Mouse (Mus musculus): Measurements from ENCODE around the gene Ptges2.
"Not testable (repeated sequence)": the region's sequence is repeated elsewhere in the genome, so short reads cannot be mapped to it uniquely, and the experiment has no call there.

The Ptges2 gene

GRCm38 (mm10) chr2:32353836-32354235 lies 41.9 kb upstream of the Ptges2 start:
- Histone ChIP-seq H3K36me3 (ENCODE audit: insufficient read depth, low read length) (no peaks in the 10 kb centered on the region), H3K9me3 (ENCODE audit: low read length) (no peaks in the 10 kb centered on the region), H3K27me3 (ENCODE audit: insufficient read depth, low read length) (peaks cover 49% of the 10 kb centered on the region), H3K4me1 (replicated peaks; ENCODE audit: low read depth, low read length) (peaks cover 58% of the 10 kb centered on the region), H3K4me3 (replicated peaks; ENCODE audit: low read length) (peak overlapping the region; percentile 88)
- TF ChIP-seq CTCF (conservative IDR thresholded peaks at IDR 0.05; ENCODE audit: low read length) (no peak), POU5F1 (IDR thresholded peaks at IDR 0.05; ENCODE audit: borderline replicate concordance, low read length) (no peak), NANOG (IDR thresholded peaks at IDR 0.05; ENCODE audit: borderline replicate concordance, low read length) (no peak)

DNA sequence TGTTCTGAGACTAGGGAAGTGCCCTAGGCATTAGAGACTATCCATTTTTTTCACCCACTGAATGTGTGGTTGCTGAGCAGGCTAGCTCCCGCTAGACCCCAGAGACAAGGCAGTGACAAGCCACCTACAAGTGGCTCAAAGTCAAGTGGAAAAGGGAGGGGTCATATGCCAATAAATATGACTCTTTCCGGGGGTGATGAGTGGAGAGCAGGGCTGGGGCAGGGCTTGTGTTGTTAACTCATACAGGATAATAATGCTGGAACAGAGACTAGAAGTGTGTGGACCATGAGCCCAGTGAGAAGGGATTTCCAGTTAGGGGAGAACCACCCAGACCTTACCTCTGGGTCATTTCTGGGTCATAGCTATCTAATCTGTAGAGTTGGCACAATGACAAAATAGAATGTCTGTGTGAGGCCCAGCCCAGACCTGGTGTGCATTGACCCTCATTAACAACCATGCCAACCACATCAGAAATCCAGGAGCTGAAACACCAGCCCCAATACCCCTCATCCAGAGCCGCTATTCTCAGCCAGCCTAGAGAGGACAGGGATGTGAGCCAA lies 41.3 kb upstream of the Ptges2 start:
- peaks cover 44% of the 10 kb centered on the region for H3K27me3 ChIP-seq (ENCODE audit: insufficient read depth, low read length)
- no peaks in the 10 kb centered on the region for H3K9me3 ChIP-seq (ENCODE audit: low read length)
- TF ChIP-seq POU5F1 (IDR thresholded peaks at IDR 0.05; ENCODE audit: borderline replicate concordance, low read length) (no peak), NANOG (IDR thresholded peaks at IDR 0.05; ENCODE audit: borderline replicate concordance, low read length) (no peak), CTCF (conservative IDR thresholded peaks at IDR 0.05; ENCODE audit: low read length) (no peak)
- peaks cover 53% of the 10 kb centered on the region for H3K4me1 ChIP-seq (replicated peaks; ENCODE audit: low read depth, low read length)
- no peak overlapping the region for H3K4me3 ChIP-seq (replicated peaks; ENCODE audit: low read length)
- H3K36me3 ChIP-seq (ENCODE audit: insufficient read depth, low read length), result no peaks in the 10 kb centered on the region

- TF ChIP-seq POU5F1 (IDR thresholded peaks at IDR 0.05; ENCODE audit: borderline replicate concordance, low read length) (no peak), CTCF (conservative IDR thresholded peaks at IDR 0.05; ENCODE audit: low read length) (no peak), NANOG (IDR thresholded peaks at IDR 0.05; ENCODE audit: borderline replicate concordance, low read length) (no peak)
- Histone ChIP-seq H3K36me3 (ENCODE audit: insufficient read depth, low read length) (no peaks in the 10 kb centered on the region), H3K27me3 (ENCODE audit: insufficient read depth, low read length) (peaks cover 35% of the 10 kb centered on the region), H3K9me3 (ENCODE audit: low read length) (no peaks in the 10 kb centered on the region), H3K4me3 (replicated peaks; ENCODE audit: low read length) (no peak overlapping the region), H3K4me1 (replicated peaks; ENCODE audit: low read depth, low read length) (peaks cover 42% of the 10 kb centered on the region)
Measured at GRCm38 (mm10) chr2:32356216-32356615, 39.5 kb upstream of the Ptges2 start.

- Histone ChIP-seq H3K9me3 (ENCODE audit: low read length) (no peaks in the 10 kb centered on the region), H3K27me3 (ENCODE audit: insufficient read depth, low read length) (peaks cover 30% of the 10 kb centered on the region), H3K4me3 (replicated peaks; ENCODE audit: low read length) (no peak overlapping the region), H3K4me1 (replicated peaks; ENCODE audit: low read depth, low read length) (peaks cover 39% of the 10 kb centered on the region), H3K36me3 (ENCODE audit: insufficient read depth, low read length) (no peaks in the 10 kb centered on the region)
- no peak for TF ChIP-seq NANOG (IDR thresholded peaks at IDR 0.05; ENCODE audit: borderline replicate concordance, low read length)
- no peak for TF ChIP-seq CTCF (conservative IDR thresholded peaks at IDR 0.05; ENCODE audit: low read length)
- TF ChIP-seq POU5F1 (IDR thresholded peaks at IDR 0.05; ENCODE audit: borderline replicate concordance, low read length), result no peak
Measured at GRCm38 (mm10) chr2:32357710-32358109, 38.0 kb upstream of the Ptges2 start.

DNA sequence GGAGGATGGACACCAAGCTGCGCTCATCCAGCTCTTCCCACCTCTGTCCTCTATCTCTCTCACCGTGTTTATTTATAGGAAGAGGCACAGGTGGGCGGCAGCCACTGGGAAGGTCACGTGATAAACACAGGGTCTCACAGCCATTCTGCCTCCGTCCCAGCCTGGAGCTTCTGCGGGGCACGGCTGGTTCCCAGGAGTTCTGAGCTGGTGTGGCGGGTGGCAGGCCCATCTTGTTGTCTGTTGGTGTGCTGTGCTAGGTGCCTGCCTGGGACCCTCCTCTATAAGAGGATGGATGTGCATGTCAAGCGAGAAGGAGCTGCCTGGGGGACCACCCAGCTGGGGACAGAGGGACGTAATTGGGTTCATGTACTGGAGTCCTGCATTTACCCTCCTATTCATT lies 37.3 kb upstream of the Ptges2 start:
- Histone ChIP-seq H3K36me3 (ENCODE audit: insufficient read depth, low read length) (no peaks in the 10 kb centered on the region), H3K27me3 (ENCODE audit: insufficient read depth, low read length) (peaks cover 29% of the 10 kb centered on the region), H3K4me3 (replicated peaks; ENCODE audit: low read length) (0 out of 2 replicates have a peak overlapping the region, but pooled peaks have one; percentile 17), H3K4me1 (replicated peaks; ENCODE audit: low read depth, low read length) (peaks cover 43% of the 10 kb centered on the region), H3K9me3 (ENCODE audit: low read length) (no peaks in the 10 kb centered on the region)
- no peak for TF ChIP-seq POU5F1 (IDR thresholded peaks at IDR 0.05; ENCODE audit: borderline replicate concordance, low read length)
- TF ChIP-seq CTCF (conservative IDR thresholded peaks at IDR 0.05; ENCODE audit: low read length), result no peak
- TF ChIP-seq NANOG (IDR thresholded peaks at IDR 0.05; ENCODE audit: borderline replicate concordance, low read length), result no peak

DNA sequence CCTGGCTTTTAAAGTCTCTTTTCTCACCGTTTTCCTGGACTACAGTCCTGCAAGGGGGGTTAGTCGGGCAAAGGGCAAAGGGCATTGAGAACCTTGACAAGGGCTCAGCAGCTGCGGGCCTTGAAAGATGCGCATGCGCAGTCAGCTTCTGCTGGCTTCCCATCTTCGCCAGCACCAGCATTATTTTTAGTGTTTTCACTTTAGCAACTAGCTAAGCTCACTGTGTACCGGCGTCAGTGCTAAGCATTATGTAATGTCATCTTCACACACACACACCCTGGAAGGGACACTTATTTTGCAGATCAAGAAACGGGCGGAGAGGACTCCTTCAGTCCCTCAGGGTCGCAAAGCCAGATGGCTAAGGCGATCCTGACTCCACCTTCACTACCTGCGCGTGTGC lies 35.0 kb upstream of the Ptges2 start:
- Histone ChIP-seq H3K27me3 (ENCODE audit: insufficient read depth, low read length) (peaks cover 29% of the 10 kb centered on the region), H3K4me1 (replicated peaks; ENCODE audit: low read depth, low read length) (peaks cover 46% of the 10 kb centered on the region), H3K9me3 (ENCODE audit: low read length) (no peaks in the 10 kb centered on the region), H3K4me3 (replicated peaks; ENCODE audit: low read length) (peak overlapping the region; percentile 75), H3K36me3 (ENCODE audit: insufficient read depth, low read length) (no peaks in the 10 kb centered on the region)
- TF ChIP-seq POU5F1 (IDR thresholded peaks at IDR 0.05; ENCODE audit: borderline replicate concordance, low read length) (no peak), CTCF (conservative IDR thresholded peaks at IDR 0.05; ENCODE audit: low read length) (no peak), NANOG (IDR thresholded peaks at IDR 0.05; ENCODE audit: borderline replicate concordance, low read length) (no peak)

GRCm38 (mm10) chr2:32361437-32361836 lies 34.3 kb upstream of the Ptges2 start:
- no peaks in the 10 kb centered on the region for H3K9me3 ChIP-seq (ENCODE audit: low read length)
- no peaks in the 10 kb centered on the region for H3K36me3 ChIP-seq (ENCODE audit: insufficient read depth, low read length)
- H3K4me3 ChIP-seq (replicated peaks; ENCODE audit: low read length), result peak overlapping the region; percentile 75
- TF ChIP-seq CTCF (conservative IDR thresholded peaks at IDR 0.05; ENCODE audit: low read length) (peak; percentile 47), NANOG (IDR thresholded peaks at IDR 0.05; ENCODE audit: borderline replicate concordance, low read length) (no peak)
- H3K27me3 ChIP-seq (ENCODE audit: insufficient read depth, low read length), result peaks cover 29% of the 10 kb centered on the region
- H3K4me1 ChIP-seq (replicated peaks; ENCODE audit: low read depth, low read length), result peaks cover 46% of the 10 kb centered on the region

DNA sequence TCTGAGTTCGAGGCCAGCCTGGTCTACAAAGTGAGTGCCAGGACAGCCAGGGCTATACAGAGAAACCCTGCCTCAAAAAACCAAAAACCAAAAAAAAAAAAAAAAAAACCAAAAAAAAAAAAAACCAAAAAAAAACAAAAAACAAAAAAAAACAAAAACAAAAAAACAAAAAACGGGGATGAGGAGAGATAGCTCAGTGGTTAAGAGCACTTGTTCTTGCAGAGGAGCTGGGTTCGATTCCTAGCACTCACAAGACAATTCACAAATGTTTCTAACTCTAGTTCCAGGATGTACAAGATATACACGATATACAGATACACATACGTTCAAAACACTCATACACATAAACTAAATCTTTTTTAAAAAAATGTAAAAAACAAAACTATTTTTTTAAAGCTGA lies 33.4 kb upstream of the Ptges2 start:
- peaks cover 45% of the 10 kb centered on the region for H3K4me1 ChIP-seq (replicated peaks; ENCODE audit: low read depth, low read length)
- peaks cover 26% of the 10 kb centered on the region for H3K27me3 ChIP-seq (ENCODE audit: insufficient read depth, low read length)
- H3K4me3 ChIP-seq (replicated peaks; ENCODE audit: low read length), result peak overlapping the region; percentile 89
- H3K36me3 ChIP-seq (ENCODE audit: insufficient read depth, low read length); H3K9me3 ChIP-seq (ENCODE audit: low read length): not testable (repeated sequence)

DNA sequence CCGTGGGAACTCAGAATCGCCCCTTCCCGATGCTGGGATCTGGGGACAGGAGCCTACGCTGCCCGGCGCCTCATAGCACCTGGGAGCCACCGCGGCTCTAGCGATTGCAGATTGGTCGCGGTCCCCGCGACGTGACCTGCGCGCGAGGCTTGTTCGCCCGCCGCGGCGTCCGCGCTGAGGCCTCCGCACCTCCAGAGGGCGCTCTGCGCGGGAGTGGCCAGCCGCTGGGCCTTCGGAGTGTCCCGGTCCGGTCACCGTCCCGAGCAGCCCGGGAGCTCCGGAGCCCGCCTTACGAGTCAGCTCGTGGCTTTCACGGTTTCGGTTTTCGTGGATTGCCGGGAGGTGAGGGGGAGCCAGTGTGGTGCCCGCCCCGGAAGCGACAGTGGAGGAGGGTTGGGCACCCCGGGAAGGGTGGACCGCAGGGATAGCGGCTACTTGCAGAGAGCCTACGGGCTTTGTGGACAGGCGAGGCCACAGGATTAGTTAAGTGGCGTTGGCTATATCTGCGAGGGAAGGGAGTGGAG lies 32.8 kb upstream of the Ptges2 start:
- H3K4me1 ChIP-seq (replicated peaks; ENCODE audit: low read depth, low read length), result peaks cover 38% of the 10 kb centered on the region
- H3K9me3 ChIP-seq (ENCODE audit: low read length), result no peaks in the 10 kb centered on the region
- TF ChIP-seq NANOG (IDR thresholded peaks at IDR 0.05; ENCODE audit: borderline replicate concordance, low read length), result no peak
- TF ChIP-seq CTCF (conservative IDR thresholded peaks at IDR 0.05; ENCODE audit: low read length), result no peak; the same call in 1 of the 2 replicates
- TF ChIP-seq POU5F1 (IDR thresholded peaks at IDR 0.05; ENCODE audit: borderline replicate concordance, low read length), result no peak
- peaks cover 6% of the 10 kb centered on the region for H3K36me3 ChIP-seq (ENCODE audit: insufficient read depth, low read length)
- H3K4me3 ChIP-seq (replicated peaks; ENCODE audit: low read length), result peak overlapping the region; percentile 89
- H3K27me3 ChIP-seq (ENCODE audit: insufficient read depth, low read length), result peaks cover 20% of the 10 kb centered on the region

Data from E14TG2a.4 (cell line).